Mouse (Mus musculus) heart, embryonic 13.5 days (tissue): ENCODE data around the gene 2610301B20Rik. TPM values are rescaled to one million over a fixed set of nuclear protein-coding genes. Genes with fewer than 3 reads are reported as not detected.
"Not testable (repeated sequence)": the region's sequence is repeated elsewhere in the genome, so short reads cannot be mapped to it uniquely, and the experiment has no call there.

Experiments used
- ATAC-seq: fragments of 200-750 bp; cut with Nextera tagmentation; 2 replicates; pipeline ENCODE4 v1.8.0; 2017; ENCODE audit warnings: moderate TSS enrichment; ENCODE audit not compliant: insufficient number of reproducible peaks, low FRiP score, low TSS enrichment; ENCODE audit errors: extremely low read depth
- H3K27ac ChIP-seq: fragments of 300-500 bp; sonication (generic); replicated peaks from 2 replicates; pipeline ENCODE4 v1.5.1; 2015; ENCODE audit warnings: moderate library complexity, mild to moderate bottlenecking, inconsistent platforms
- H3K27me3 ChIP-seq: fragments of 300-500 bp; sonication (generic); replicated peaks from 2 replicates; pipeline ENCODE4 v1.6.1; 2015; ENCODE audit warnings: mild to moderate bottlenecking, inconsistent platforms
- H3K36me3 ChIP-seq: fragments of 300-500 bp; sonication (generic); 2 replicates; pipeline ENCODE4 v1.6.1; 2015; ENCODE audit warnings: mild to moderate bottlenecking, inconsistent platforms
- H3K4me1 ChIP-seq: fragments of 300-500 bp; sonication (generic); 2 replicates; pipeline ENCODE4 v1.6.1; 2015; ENCODE audit warnings: inconsistent platforms
- H3K4me2 ChIP-seq: fragments of 300-500 bp; sonication (generic); 2 replicates; pipeline ENCODE4 v1.6.1; 2015; ENCODE audit warnings: inconsistent platforms, mild to moderate bottlenecking, moderate library complexity
- H3K4me3 ChIP-seq: fragments of 300-500 bp; sonication (generic); 2 replicates; pipeline ENCODE4 v1.5.1; 2015; ENCODE audit warnings: moderate library complexity, mild to moderate bottlenecking, inconsistent platforms
- H3K9ac ChIP-seq: fragments of 300-500 bp; sonication (generic); 2 replicates; pipeline ENCODE4 v1.6.1; 2015; ENCODE audit warnings: inconsistent platforms, mild to moderate bottlenecking, moderate library complexity
- H3K9me3 ChIP-seq: fragments of 300-500 bp; sonication (generic); 2 replicates; pipeline ENCODE4 v1.6.1; 2016; ENCODE audit warnings: inconsistent platforms
- WGBS: fragments of 180-500 bp; shearing (Covaris S2); methylation state at CpG from one replicate; pipeline ENCODE4 v1.1.7; 2015; ENCODE audit warnings: mixed read lengths; 5-methylcytosine and 5-hydroxymethylcytosine counted together
- polyA plus RNA-seq: library from polyadenylated mRNA; unstranded; fragments of >200 nt; fragmentation: Nextera tagmentation; extraction: Ambion mirVana; gene quantifications from 2 replicates; pipeline ENCODE4 v1.2.1, GENCODE M21; 2015

The 2610301B20Rik gene
- 21.2 and 22.2 TPM in 2 replicates for polyA plus RNA-seq

DNA sequence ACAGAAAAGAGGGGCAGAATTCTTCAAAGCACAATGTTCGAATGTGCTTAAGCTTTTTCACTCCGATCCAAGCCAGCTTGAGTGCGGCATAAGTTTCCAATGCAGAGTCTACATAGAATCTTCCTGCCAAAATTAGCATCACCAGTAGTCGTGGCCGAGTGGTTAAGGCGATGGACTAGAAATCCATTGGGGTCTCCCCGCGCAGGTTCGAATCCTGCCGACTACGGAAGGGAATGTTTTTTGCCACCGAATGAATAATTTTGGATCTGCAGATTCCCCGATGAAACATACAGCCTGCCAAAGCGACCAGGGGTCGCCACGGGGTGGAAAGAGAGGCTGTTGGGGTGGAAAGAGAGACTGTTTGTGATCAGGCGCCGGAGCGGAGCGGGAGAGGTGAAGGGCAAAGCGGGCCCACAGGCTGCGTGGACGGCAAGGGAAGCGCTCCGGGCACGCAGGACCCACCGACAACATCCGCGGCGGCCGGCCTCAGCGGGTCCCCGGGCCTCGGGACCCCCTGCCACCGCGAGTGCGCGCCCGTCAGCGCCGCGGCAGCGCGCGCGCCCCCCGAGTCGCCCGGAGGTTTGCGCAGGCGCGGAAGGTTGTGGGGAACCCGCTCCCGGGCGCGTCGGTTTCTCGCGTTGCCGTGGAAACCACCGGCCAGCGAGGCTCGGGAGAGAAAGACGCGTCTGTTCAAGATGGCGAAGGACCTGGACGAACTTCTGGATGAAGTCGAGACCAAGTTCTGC is at the start of gene 2610301B20Rik:
TSS of gene 2610301B20Rik (plus strand) at position 579 of the 746 bp plus-strand sequence.
- Histone ChIP-seq H3K4me1 (peaks cover 19% of the 10 kb centered on the region), H3K27ac (peak within 1 kb of the TSS; percentile 99), H3K36me3 (no peaks in the 10 kb centered on the region), H3K4me2 (peak within 1 kb of the TSS; percentile 79), H3K9ac (peak within 1 kb of the TSS; percentile 94), H3K9me3 (no peaks in the 10 kb centered on the region), H3K4me3 (peak within 1 kb of the TSS; percentile 83), H3K27me3 (no peaks in the 10 kb centered on the region)
- WGBS: under 1% methylated on average over 68 of the region's 68 CpGs
- peak; percentile 83 for ATAC-seq

DNA sequence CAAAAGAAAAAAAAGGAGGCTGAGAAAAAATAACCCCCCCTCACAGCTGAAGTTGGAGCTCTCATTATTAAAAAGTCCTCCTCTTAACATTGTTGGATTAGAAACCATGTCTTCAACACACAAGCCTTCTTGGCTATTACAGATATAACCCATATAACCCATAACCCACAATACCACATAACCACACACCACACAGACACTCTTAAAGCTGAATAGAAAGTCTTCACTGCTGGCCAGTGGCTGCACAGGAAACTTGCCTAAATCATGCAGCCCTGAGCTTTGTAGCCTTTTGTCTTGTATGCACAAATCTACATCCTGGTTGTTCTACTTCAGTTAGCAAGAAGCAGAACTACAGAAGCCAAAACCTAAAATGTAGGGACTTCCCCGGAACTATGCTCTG is 41.0 kb upstream of the 2610301B20Rik start:
- no peaks in the 10 kb centered on the region for H3K36me3 ChIP-seq
- no peak for ATAC-seq
- 89% methylated on average over 1 of the region's 1 CpGs for WGBS
- H3K4me2 ChIP-seq: no peak overlapping the region
- H3K27ac ChIP-seq: no peak overlapping the region
- no peak overlapping the region for H3K4me3 ChIP-seq
- H3K27me3 ChIP-seq: no peaks in the 10 kb centered on the region
- H3K9ac ChIP-seq: no peak overlapping the region
- H3K4me1 ChIP-seq: no peaks in the 10 kb centered on the region
- no peaks in the 10 kb centered on the region for H3K9me3 ChIP-seq

DNA sequence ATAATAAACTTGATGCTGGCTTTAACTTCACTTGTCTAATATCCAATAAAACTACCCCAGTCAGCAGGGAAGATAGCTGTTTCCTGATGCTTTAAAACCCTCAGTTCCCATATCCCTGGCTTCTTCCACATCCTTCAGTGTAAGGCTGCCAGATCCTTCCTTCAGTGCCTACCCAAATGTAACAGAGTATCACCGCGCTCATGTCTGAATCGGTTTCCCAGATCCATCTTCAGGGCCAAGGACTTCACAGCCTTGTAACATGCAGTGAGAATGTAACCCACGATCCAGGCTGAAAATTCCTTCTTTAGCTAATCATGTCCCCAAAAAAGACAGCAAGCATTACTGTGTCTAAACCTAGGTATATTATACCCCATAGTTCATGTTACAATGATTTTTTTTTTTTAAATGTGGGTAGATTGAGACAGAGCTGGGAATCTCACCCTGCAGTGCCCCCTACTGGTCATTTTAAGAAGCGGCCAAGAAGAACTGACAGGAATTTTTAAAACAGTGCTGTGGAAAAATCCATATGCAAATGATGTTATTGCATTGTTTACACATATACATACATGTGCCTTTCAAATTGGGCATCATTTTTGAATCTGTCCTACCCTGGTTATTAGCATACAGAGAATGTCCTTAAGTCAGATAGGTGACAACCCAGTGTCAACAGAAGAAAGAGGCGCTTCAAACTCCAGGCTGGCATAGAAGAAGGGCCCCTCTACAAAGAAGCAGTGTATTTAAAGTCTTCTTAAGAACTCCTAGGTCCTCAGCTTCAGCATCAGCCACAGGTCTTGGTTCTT is 38.8 kb upstream of the 2610301B20Rik start:
- Histone ChIP-seq H3K27me3 (no peaks in the 10 kb centered on the region), H3K4me2 (no peak overlapping the region), H3K36me3 (no peaks in the 10 kb centered on the region), H3K4me3 (no peak overlapping the region), H3K27ac (no peak overlapping the region), H3K4me1 (no peaks in the 10 kb centered on the region), H3K9me3 (no peaks in the 10 kb centered on the region), H3K9ac (no peak overlapping the region)
- ATAC-seq: no peak
- 71% methylated on average over 6 of the region's 6 CpGs for WGBS

DNA sequence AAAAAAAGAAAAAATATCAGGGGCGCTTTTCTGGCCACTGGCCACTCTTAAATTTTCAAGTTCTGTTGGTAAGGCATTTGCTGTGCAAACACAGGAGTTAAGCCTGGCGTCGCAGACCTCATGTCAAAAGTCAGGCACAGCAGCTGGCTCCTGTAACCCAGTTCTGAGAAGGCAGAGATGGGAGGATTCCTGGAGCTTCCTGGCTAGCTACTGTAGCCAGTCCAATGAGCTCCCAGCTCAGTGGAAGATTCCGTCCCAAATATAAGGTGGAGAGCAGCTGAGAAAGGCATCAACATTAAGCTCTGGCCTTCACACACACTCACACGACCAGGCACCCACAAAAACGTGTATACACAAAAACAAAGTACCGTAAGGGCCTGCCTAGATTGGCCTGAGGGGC is 28.4 kb upstream of the 2610301B20Rik start:
- Histone ChIP-seq H3K4me3 (no peak overlapping the region), H3K27ac (no peak overlapping the region), H3K4me1 (no peaks in the 10 kb centered on the region), H3K9ac (no peak overlapping the region), H3K9me3 (no peaks in the 10 kb centered on the region), H3K27me3 (no peaks in the 10 kb centered on the region), H3K4me2 (no peak overlapping the region), H3K36me3 (no peaks in the 10 kb centered on the region)
- 66% methylated on average over 7 of the region's 7 CpGs for WGBS
- ATAC-seq: no peak

DNA sequence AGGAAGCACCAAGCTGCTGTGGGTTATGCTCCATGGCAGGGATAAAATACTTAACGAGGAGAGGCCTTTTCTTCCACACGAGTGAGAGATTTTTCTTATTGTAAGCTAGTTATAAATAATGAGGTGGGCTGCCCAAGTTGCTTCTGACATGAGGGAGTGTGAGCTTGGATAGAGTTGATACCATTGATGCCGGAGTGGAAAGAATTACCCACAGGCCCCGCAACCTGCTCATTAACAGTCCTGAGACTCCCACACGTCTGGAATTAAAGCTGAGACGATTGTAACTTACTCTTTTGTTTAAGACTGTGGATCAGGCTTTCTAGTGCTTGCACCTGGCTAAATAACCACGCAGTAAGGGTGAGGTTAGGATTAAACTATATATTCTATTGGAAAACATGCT is 24.5 kb upstream of the 2610301B20Rik start:
- H3K9ac ChIP-seq: no peak overlapping the region
- no peak for ATAC-seq
- 63% methylated on average over 7 of the region's 7 CpGs for WGBS

DNA sequence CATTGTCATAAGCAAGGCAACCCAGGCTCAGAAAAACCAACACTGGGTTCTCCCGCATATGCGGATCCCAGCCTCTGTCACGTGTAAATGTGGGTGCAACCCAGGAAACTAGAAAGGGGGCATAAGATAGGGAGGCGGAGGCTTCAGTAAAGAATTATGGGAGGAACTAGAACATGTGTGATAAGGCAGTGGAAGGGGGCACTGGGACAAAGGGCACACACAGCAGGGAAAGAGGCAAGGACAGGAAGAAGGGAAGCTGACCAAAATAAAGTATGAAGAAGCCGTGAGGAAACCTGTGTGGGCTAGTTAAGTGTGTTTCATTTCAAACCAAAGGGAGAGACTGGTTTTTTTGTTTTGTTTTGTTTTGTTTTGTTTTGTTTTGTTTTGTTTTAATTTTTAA is 23.3 kb upstream of the 2610301B20Rik start:
- no peak for ATAC-seq
- Histone ChIP-seq H3K27me3 (no peaks in the 10 kb centered on the region), H3K4me3 (no peak overlapping the region), H3K9me3 (0 out of 2 replicates have a peak, but pooled peaks cover 4% of the 10 kb centered on the region), H3K4me2 (no peak overlapping the region), H3K9ac (no peak overlapping the region), H3K27ac (no peak overlapping the region), H3K4me1 (no peaks in the 10 kb centered on the region), H3K36me3 (no peaks in the 10 kb centered on the region)
- 53% methylated on average over 5 of the region's 5 CpGs for WGBS

More for the DNA sequence above, 24.5 kb upstream of the 2610301B20Rik start:
- Histone ChIP-seq H3K4me1 (no peaks in the 10 kb centered on the region), H3K27ac (no peak overlapping the region), H3K27me3 (no peaks in the 10 kb centered on the region), H3K4me3 (no peak overlapping the region), H3K4me2 (no peak overlapping the region), H3K36me3 (no peaks in the 10 kb centered on the region), H3K9me3 (0 out of 2 replicates have a peak, but pooled peaks cover 4% of the 10 kb centered on the region)

DNA sequence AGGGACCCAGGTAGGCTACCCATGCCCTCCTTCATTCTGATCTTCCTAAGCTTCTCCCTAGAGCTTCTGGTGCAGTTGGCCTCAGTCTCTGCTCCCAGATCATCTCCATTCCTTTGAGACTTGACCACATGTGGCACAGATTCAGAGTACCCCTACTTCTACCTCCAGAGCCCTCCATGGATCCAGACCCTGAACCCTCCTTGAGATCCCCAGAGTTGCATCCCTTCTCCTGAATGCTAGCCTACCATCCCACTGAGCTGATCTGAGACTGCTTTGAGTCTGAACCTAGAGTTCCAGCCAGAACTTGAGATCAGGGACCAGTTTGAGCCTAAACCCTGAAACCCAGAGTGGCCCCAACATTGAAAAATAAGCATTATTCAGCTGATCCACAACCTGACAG is 15.1 kb upstream of the 2610301B20Rik start:
- no peak overlapping the region for H3K4me2 ChIP-seq
- no peak overlapping the region for H3K4me3 ChIP-seq
- H3K27me3 ChIP-seq: no peaks in the 10 kb centered on the region
- H3K27ac ChIP-seq: no peak overlapping the region
- H3K36me3 ChIP-seq: no peaks in the 10 kb centered on the region
- ATAC-seq: no peak
- H3K9ac ChIP-seq: no peak overlapping the region
- no peaks in the 10 kb centered on the region for H3K9me3 ChIP-seq
- peaks cover 9% of the 10 kb centered on the region for H3K4me1 ChIP-seq

DNA sequence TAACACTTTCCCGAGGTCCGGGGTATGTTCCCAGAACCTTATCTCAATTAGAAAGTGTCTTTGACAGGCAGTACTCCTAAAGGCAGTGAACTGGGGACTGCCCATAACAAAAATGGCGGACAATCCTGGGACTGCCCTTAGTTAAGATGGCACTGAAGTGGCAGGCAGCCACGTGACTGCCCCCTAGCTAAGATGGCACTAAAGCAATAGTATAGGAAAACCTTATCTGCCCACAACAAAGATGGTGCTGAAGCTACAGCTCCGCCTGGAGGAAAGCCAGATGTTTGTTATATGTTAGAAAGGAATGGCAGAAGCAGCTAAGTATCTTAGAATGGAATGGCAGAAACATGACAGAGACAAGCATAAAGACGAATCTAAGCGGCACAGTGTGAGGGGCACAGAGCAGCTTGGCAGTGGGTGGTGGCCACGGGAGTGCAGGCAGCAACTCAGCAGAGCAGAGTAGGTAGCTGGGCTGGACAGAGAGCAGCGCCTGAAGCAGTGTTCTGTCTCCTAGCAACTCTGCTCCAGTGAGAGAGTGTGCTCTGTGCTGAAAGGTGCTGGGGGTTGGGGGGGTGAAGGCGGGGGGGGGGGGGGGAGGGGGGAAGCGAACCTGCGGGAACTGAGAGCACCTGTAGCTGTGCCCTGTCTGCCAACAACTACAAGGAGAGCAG is 14.3 kb upstream of the 2610301B20Rik start:
- Histone ChIP-seq H3K9me3 (no peaks in the 10 kb centered on the region), H3K4me3 (peak overlapping the region; percentile 21; the same call in 1 of the 2 replicates), H3K4me1 (peaks cover 9% of the 10 kb centered on the region), H3K36me3 (no peaks in the 10 kb centered on the region), H3K4me2 (peak overlapping the region; percentile 54), H3K27ac (no peak overlapping the region), H3K27me3 (no peaks in the 10 kb centered on the region), H3K9ac (peak overlapping the region; percentile 37; the same call in 1 of the 2 replicates)
- 35% methylated on average over 9 of the region's 12 CpGs for WGBS
- no peak for ATAC-seq

DNA sequence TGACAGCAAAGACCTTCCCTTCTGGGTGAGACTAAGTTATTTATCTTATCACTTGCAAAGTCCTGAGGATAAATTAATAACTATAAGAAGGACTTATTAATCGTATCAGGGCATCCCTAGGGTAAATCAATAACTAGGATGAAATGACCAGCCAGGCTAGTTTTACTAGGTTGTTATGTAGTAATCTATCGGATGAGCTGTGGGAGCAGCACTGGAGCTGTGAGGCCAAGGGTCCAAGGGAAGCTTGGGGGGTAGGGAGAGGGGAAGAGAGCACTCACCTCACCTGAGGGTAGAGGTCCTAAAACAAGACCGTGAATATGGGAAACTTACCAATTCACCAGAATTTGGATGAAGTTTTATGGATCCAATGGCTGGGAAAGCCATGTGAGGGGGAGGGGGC is 13.5 kb upstream of the 2610301B20Rik start:
- Histone ChIP-seq H3K36me3 (no peaks in the 10 kb centered on the region), H3K4me2 (no peak overlapping the region; the same call in 1 of the 2 replicates), H3K9me3 (no peaks in the 10 kb centered on the region), H3K4me1 (peaks cover 9% of the 10 kb centered on the region), H3K27ac (no peak overlapping the region), H3K9ac (no peak overlapping the region), H3K27me3 (no peaks in the 10 kb centered on the region), H3K4me3 (no peak overlapping the region)
- ATAC-seq: no peak
- WGBS: 77% methylated on average over 3 of the region's 3 CpGs

DNA sequence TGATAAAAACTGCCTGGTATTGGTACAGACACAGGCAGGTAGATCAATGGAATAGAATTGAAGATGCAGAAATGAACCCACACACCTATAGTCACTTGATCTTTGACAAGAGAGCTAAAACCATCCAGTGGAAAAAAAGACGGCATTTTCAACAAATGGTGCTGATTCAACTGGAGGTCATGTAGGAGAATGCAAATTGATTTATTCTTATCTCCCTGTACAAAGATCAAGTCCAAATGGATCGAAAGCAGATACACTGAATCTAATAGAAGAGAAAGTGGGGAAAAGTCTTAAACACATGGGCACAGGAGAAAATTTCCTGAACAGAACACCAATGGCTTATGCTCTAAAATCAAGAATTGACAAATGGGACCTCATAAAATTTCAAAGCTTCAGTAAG is 11.4 kb upstream of the 2610301B20Rik start:
- 81% methylated on average over 2 of the region's 2 CpGs for WGBS
- not testable (repeated sequence) for ATAC-seq, H3K36me3 ChIP-seq

DNA sequence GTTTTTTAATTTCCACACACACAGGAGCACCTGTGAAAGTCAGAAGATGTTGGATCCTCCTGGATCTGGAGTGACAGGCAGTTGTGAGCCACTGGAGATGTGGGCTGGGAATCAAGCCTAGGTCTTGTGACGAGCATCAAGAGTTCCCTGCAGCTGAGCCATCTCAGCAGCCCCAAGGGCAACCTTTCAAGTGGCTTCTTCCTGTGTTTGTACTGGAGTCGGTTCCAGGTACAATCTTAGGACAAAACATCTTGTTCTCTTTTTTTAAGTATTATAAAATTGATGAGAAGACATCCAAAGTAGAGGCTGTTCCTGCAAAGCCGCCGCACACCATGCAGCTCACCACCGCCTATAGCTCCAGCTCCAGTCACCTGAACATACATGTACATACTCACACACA is 2.1 kb upstream of the 2610301B20Rik start:
- Histone ChIP-seq H3K4me3 (no peak overlapping the region), H3K36me3 (no peaks in the 10 kb centered on the region), H3K9ac (no peak overlapping the region), H3K27ac (no peak overlapping the region), H3K27me3 (no peaks in the 10 kb centered on the region), H3K4me2 (no peak overlapping the region), H3K4me1 (peaks cover 19% of the 10 kb centered on the region), H3K9me3 (no peaks in the 10 kb centered on the region)
- ATAC-seq: no peak
- WGBS: 78% methylated on average over 5 of the region's 5 CpGs

More for the DNA sequence above, 11.4 kb upstream of the 2610301B20Rik start:
- H3K27me3 ChIP-seq, H3K9ac ChIP-seq, H3K4me2 ChIP-seq, H3K4me3 ChIP-seq, H3K27ac ChIP-seq, H3K4me1 ChIP-seq, H3K9me3 ChIP-seq: not testable (repeated sequence)
